Mouse (Mus musculus): ENCODE results near the gene Ube2c. TPM values are rescaled to one million over a fixed set of nuclear protein-coding genes. Genes with fewer than 3 reads are reported as not detected.

The Ube2c gene
- total and polyA plus RNA-seq, 2 experiments from 2014 or later = 18.1 to 38.5 TPM

GRCm38 (mm10) chr2:164767812-164768540, 1.7 kb upstream of the Ube2c start:
- H3K36me3 ChIP-seq (ENCODE audit: insufficient read depth, low read length) = peaks cover 27% of the 10 kb centered on the region
- no peaks in the 10 kb centered on the region for H3K9me3 ChIP-seq (ENCODE audit: low read length)
- H3K27me3 ChIP-seq (ENCODE audit: insufficient read depth, low read length) = no peaks in the 10 kb centered on the region
- no peak for ATAC-seq (ENCODE audit: low FRiP score)
- no peak overlapping the region for H3K27ac ChIP-seq (ENCODE audit: low read depth, low read length)
- DNase-seq (ENCODE audit: low spot score) = no peak
- no peak for TF ChIP-seq CTCF (IDR thresholded peaks at IDR 0.05)
- 96% methylated on average over 15 of the region's 15 CpGs for WGBS
- no peak overlapping the region for H3K4me3 ChIP-seq (ENCODE audit: low read depth, low read length)
- no peak overlapping the region for H3K9ac ChIP-seq (replicated peaks; ENCODE audit: low read length, poor library complexity, severe bottlenecking)
- H3K4me2 ChIP-seq (ENCODE audit: low read depth, low read length, poor library complexity, severe bottlenecking) = no peak overlapping the region
- no peaks in the 10 kb centered on the region for H3K4me1 ChIP-seq (ENCODE audit: insufficient read depth, low read length)

DNA sequence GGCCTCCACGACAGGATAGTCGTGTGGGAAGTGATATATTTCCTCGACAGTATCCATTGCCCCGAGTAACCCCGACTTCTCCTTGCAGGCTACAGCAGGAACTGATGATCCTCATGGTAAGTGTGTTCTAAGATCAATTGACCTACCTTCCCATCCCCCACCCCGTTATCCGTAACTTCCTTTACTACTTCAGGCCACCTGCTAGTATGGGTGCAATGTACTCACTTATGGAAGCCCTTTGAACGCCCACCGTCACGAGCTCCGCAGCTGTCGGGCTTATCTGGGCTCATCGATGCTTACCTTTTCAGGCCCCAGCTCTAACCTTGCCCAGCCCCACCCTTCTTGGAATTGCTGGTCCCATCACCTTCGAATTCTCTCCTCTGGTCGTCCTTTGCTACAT, 581 bp downstream of the Ube2c start:
- TF ChIP-seq CTCF (IDR thresholded peaks at IDR 0.05) = no peak
- no peaks in the 10 kb centered on the region for H3K9me3 ChIP-seq (ENCODE audit: low read length)
- no peaks in the 10 kb centered on the region for H3K27me3 ChIP-seq (ENCODE audit: insufficient read depth, low read length)
- H3K4me1 ChIP-seq (ENCODE audit: insufficient read depth, low read length) = no peaks in the 10 kb centered on the region
- H3K4me3 ChIP-seq (ENCODE audit: low read depth, low read length) = peak overlapping the region; percentile 54
- DNase-seq (ENCODE audit: low spot score) (no peak), ATAC-seq (ENCODE audit: low FRiP score) (no peak)
- H3K27ac ChIP-seq (ENCODE audit: low read depth, low read length) = no peak overlapping the region
- no peak overlapping the region for H3K9ac ChIP-seq (replicated peaks; ENCODE audit: low read length, poor library complexity, severe bottlenecking)
- peaks cover 15% of the 10 kb centered on the region for H3K36me3 ChIP-seq (ENCODE audit: insufficient read depth, low read length)
- H3K4me2 ChIP-seq (ENCODE audit: low read depth, low read length, poor library complexity, severe bottlenecking) = peak overlapping the region; percentile 78
- WGBS = 3% methylated on average over 15 of the region's 15 CpGs

DNA sequence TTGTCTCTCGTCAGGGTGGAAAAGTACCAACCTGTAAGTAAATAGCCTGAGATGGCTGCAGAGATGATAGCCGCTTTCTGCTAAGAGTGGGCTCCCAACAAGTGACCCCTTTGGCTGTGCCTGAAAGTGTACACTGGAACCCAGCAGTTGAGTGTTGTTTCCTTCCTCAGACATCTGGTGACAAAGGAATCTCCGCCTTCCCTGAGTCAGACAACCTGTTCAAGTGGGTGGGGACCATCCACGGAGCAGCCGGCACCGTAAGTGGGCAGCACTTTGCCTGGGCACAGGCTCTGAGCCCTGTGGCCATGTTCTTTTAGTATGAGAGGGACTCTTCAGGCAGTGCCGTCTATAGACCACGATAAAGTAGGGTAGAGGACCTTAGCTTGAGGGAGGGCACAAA, 1.4 kb downstream of the Ube2c start:
- DNase-seq (ENCODE audit: low spot score) (no peak), ATAC-seq (ENCODE audit: low FRiP score) (no peak)
- TF ChIP-seq CTCF (IDR thresholded peaks at IDR 0.05) = no peak
- Histone ChIP-seq H3K4me1 (ENCODE audit: insufficient read depth, low read length) (no peaks in the 10 kb centered on the region), H3K27ac (ENCODE audit: low read depth, low read length) (no peak overlapping the region), H3K4me2 (ENCODE audit: low read depth, low read length, poor library complexity, severe bottlenecking) (no peak overlapping the region), H3K27me3 (ENCODE audit: insufficient read depth, low read length) (no peaks in the 10 kb centered on the region), H3K9me3 (ENCODE audit: low read length) (no peaks in the 10 kb centered on the region), H3K36me3 (ENCODE audit: insufficient read depth, low read length) (peaks cover 13% of the 10 kb centered on the region), H3K4me3 (ENCODE audit: low read depth, low read length) (no peak overlapping the region), H3K9ac (replicated peaks; ENCODE audit: low read length, poor library complexity, severe bottlenecking) (no peak overlapping the region)
- 82% methylated on average over 8 of the region's 8 CpGs for WGBS

DNA sequence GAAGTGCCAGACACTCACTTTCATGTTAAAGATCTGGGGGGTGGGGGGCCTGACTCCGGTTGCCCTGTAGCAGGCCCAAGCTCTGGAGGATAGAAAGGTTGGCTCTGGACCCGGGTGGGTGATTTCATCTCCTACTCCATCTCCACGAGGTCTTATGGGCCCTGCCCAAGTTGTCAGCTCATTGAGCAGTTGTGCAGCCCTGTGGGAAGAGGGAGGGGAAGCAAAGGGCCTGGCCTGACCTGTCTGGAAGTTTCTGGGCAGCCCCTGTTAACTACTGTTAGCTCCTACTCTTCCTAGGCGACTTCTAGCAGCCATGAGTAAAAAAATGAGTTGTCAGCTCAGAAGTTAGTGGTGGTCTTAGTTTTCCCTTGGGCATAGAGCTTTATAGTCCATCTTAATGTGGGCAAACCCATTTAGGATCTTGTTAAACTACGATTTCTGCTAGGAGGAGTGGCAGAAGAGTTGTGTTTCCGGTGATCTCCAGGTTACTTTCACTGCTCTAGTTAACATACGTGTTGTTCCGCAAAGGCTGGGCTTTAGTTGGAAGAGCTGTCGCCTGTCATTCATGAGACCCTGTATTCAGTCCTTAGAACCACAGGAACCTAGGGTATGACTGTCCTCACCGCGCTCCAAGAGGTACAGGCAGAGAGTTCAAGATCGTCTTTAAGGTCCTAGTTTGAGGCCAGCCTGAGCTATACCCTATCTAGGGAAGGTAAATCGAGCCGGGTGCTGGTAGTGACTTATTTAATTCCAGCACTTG, 3.7 kb downstream of the Ube2c start:
- no peak for TF ChIP-seq CTCF (IDR thresholded peaks at IDR 0.05)
- Histone ChIP-seq H3K4me3 (ENCODE audit: low read depth, low read length) (no peak overlapping the region), H3K27me3 (ENCODE audit: insufficient read depth, low read length) (no peaks in the 10 kb centered on the region), H3K4me1 (ENCODE audit: insufficient read depth, low read length) (no peaks in the 10 kb centered on the region), H3K27ac (ENCODE audit: low read depth, low read length) (no peak overlapping the region), H3K36me3 (ENCODE audit: insufficient read depth, low read length) (no peaks in the 10 kb centered on the region), H3K9me3 (ENCODE audit: low read length) (no peaks in the 10 kb centered on the region), H3K9ac (replicated peaks; ENCODE audit: low read length, poor library complexity, severe bottlenecking) (no peak overlapping the region), H3K4me2 (ENCODE audit: low read depth, low read length, poor library complexity, severe bottlenecking) (no peak overlapping the region)
- no peak for ATAC-seq (ENCODE audit: low FRiP score)
- WGBS = 82% methylated on average over 14 of the region's 14 CpGs
- no peak for DNase-seq (ENCODE audit: low spot score)

DNA sequence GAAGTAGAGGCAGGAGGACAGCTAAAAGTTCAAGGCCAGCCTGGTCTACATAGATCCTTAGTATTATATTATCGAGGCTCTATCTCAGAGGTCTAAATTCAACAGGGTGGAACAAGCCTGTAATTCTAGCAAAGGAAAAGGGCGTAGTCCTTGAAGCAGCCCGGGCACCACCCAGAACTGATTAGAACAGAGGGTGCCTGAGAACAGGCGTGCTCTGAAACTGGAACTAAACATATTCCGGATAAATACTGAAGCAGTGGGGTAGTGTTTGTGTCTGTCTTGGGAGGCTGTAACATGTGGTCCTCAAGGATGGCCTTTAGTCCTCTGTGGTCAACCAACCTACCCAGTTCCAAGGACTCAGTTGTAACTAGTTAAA, 4.3 kb downstream of the Ube2c start:
- Histone ChIP-seq H3K4me1 (ENCODE audit: insufficient read depth, low read length) (no peaks in the 10 kb centered on the region), H3K27ac (ENCODE audit: low read depth, low read length) (no peak overlapping the region), H3K4me3 (ENCODE audit: low read depth, low read length) (no peak overlapping the region), H3K36me3 (ENCODE audit: insufficient read depth, low read length) (no peaks in the 10 kb centered on the region), H3K27me3 (ENCODE audit: insufficient read depth, low read length) (no peaks in the 10 kb centered on the region), H3K9me3 (ENCODE audit: low read length) (no peaks in the 10 kb centered on the region), H3K9ac (replicated peaks; ENCODE audit: low read length, poor library complexity, severe bottlenecking) (no peak overlapping the region), H3K4me2 (ENCODE audit: low read depth, low read length, poor library complexity, severe bottlenecking) (no peak overlapping the region)
- DNase-seq (ENCODE audit: low spot score) = no peak
- ATAC-seq (ENCODE audit: low FRiP score) = no peak
- no peak for TF ChIP-seq CTCF (IDR thresholded peaks at IDR 0.05)
- WGBS = 79% methylated on average over 5 of the region's 5 CpGs

DNA sequence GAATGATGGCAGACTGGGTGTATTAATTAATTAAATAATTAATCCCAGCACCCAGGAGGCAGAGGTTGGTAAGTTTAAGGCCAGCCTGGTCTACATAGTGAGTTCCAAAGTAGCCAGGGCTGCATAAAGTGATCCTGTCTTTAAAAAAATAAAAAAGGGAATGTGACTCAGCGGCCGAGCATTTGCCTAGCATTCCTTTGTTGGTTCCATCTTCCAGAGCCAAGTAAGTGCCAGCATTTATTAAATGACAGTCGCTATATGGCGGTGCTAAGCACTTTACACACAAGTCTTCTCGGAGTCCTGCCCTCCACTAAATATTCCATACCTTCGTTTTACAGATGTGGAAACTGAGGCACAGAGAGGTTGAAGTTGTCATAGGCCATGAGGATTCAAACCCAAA, 6.4 kb downstream of the Ube2c start:
- no peaks in the 10 kb centered on the region for H3K36me3 ChIP-seq (ENCODE audit: insufficient read depth, low read length)
- no peak for DNase-seq (ENCODE audit: low spot score)
- H3K4me3 ChIP-seq (ENCODE audit: low read depth, low read length) = no peak overlapping the region
- no peak for ATAC-seq (ENCODE audit: low FRiP score)
- H3K9ac ChIP-seq (replicated peaks; ENCODE audit: low read length, poor library complexity, severe bottlenecking) = no peak overlapping the region
- no peak overlapping the region for H3K4me2 ChIP-seq (ENCODE audit: low read depth, low read length, poor library complexity, severe bottlenecking)
- H3K27ac ChIP-seq (ENCODE audit: low read depth, low read length) = no peak overlapping the region
- 94% methylated on average over 6 of the region's 6 CpGs for WGBS
- TF ChIP-seq CTCF (IDR thresholded peaks at IDR 0.05) = no peak
- H3K4me1 ChIP-seq (ENCODE audit: insufficient read depth, low read length) = no peaks in the 10 kb centered on the region
- H3K27me3 ChIP-seq (ENCODE audit: insufficient read depth, low read length) = no peaks in the 10 kb centered on the region
- H3K9me3 ChIP-seq (ENCODE audit: low read length) = no peaks in the 10 kb centered on the region
